Mouse (Mus musculus) cerebellum, adult 2 months (tissue): ENCODE data around the gene Ints2.

Source experiments
- CTCF ChIP-seq: fragments of 200-500 bp; IDR thresholded peaks from 2 replicates; pipeline ENCODE4 v1.5.1; 2011; ENCODE audit warnings: low read depth, mild to moderate bottlenecking, control low read depth, low read length, moderate library complexity, borderline replicate concordance; ENCODE audit not compliant: insufficient read depth
- POLR2A ChIP-seq: fragments of 200-500 bp; IDR thresholded peaks from 2 replicates; pipeline ENCODE4 v1.6.1; 2011; ENCODE audit warnings: low read length, control low read depth, borderline replicate concordance; ENCODE audit not compliant: insufficient read depth

GRCm38 (mm10) chr11:86201901-86202675 is 55.3 kb downstream of the Ints2 start:
- TF ChIP-seq POLR2A (no peak), CTCF (no peak)
